Mouse (Mus musculus): Measurements from ENCODE around the gene Tcf15. TPM values are rescaled to one million over a fixed set of nuclear protein-coding genes. Genes with fewer than 3 reads are reported as not detected.

Gene Tcf15
- polyA plus RNA-seq (2014; fragmentation: Nextera tagmentation; extraction: Ambion mirVana): 0.76 and 0.96 TPM in 2 replicates

GRCm38 (mm10) chr2:152143279-152144157 is at the start of gene Tcf15:
Tcf15 (plus strand) TSS chr2:152143561.
- peak; percentile 46; the same call in 1 of the 2 replicates for ATAC-seq (ENCODE audit: low FRiP score, low TSS enrichment)
- Histone ChIP-seq H3K9me3 (ENCODE audit: control insufficient read depth, low read length) (no peaks in the 10 kb centered on the region), H3K27me3 (ENCODE audit: control insufficient read depth, insufficient read depth, low read length) (peaks cover 46% of the 10 kb centered on the region), H3K27ac (replicated peaks; ENCODE audit: low read depth, low read length) (no peak within 1 kb of the TSS), H3K4me2 (ENCODE audit: low read length) (peak within 1 kb of the TSS; percentile 68), H3K4me3 (replicated peaks; ENCODE audit: low read depth, low read length) (peak within 1 kb of the TSS; percentile 43), H3K36me3 (ENCODE audit: control insufficient read depth, insufficient read depth, low read length) (no peaks in the 10 kb centered on the region), H3K4me1 (ENCODE audit: control insufficient read depth, insufficient read depth, low read length) (peaks cover 26% of the 10 kb centered on the region), H3K9ac (replicated peaks; ENCODE audit: low read length) (peak within 1 kb of the TSS; percentile 39)
- under 1% methylated on average over 108 of the region's 118 CpGs for WGBS
- DNase-seq: peak; percentile 71

GRCm38 (mm10) chr2:152094856-152095545 is 48.4 kb upstream of the Tcf15 start:
- H3K27ac ChIP-seq (replicated peaks; ENCODE audit: low read depth, low read length): peak overlapping the region; percentile 60
- H3K27me3 ChIP-seq (ENCODE audit: control insufficient read depth, insufficient read depth, low read length): no peaks in the 10 kb centered on the region
- H3K9me3 ChIP-seq (ENCODE audit: control insufficient read depth, low read length): no peaks in the 10 kb centered on the region
- H3K4me1 ChIP-seq (ENCODE audit: control insufficient read depth, insufficient read depth, low read length): peaks cover 31% of the 10 kb centered on the region
- no peak overlapping the region for H3K4me3 ChIP-seq (replicated peaks; ENCODE audit: low read depth, low read length)
- peaks cover 26% of the 10 kb centered on the region for H3K36me3 ChIP-seq (ENCODE audit: control insufficient read depth, insufficient read depth, low read length)
- H3K9ac ChIP-seq (replicated peaks; ENCODE audit: low read length): no peak overlapping the region; the same call in 1 of the 2 replicates
- ATAC-seq (ENCODE audit: low FRiP score, low TSS enrichment): peak; percentile 5; the same call in 1 of the 2 replicates
- peak overlapping the region; percentile 27; the same call in 1 of the 2 replicates for H3K4me2 ChIP-seq (ENCODE audit: low read length)
- 6% methylated on average over 29 of the region's 29 CpGs for WGBS
- DNase-seq: peak; percentile 43

- H3K27me3 ChIP-seq (ENCODE audit: control insufficient read depth, insufficient read depth, low read length): no peaks in the 10 kb centered on the region
- ATAC-seq (ENCODE audit: low FRiP score, low TSS enrichment): no peak
- H3K4me3 ChIP-seq (replicated peaks; ENCODE audit: low read depth, low read length): no peak overlapping the region
- no peaks in the 10 kb centered on the region for H3K9me3 ChIP-seq (ENCODE audit: control insufficient read depth, low read length)
- no peak overlapping the region for H3K27ac ChIP-seq (replicated peaks; ENCODE audit: low read depth, low read length)
- H3K9ac ChIP-seq (replicated peaks; ENCODE audit: low read length): no peak overlapping the region
- H3K36me3 ChIP-seq (ENCODE audit: control insufficient read depth, insufficient read depth, low read length): peaks cover 16% of the 10 kb centered on the region
- WGBS: 40% methylated on average over 2 of the region's 2 CpGs
- H3K4me1 ChIP-seq (ENCODE audit: control insufficient read depth, insufficient read depth, low read length): peaks cover 22% of the 10 kb centered on the region
- DNase-seq: peak; percentile 30
- H3K4me2 ChIP-seq (ENCODE audit: low read length): no peak overlapping the region
Measured at GRCm38 (mm10) chr2:152096922-152097321, 46.4 kb upstream of the Tcf15 start.

- Histone ChIP-seq H3K27ac (replicated peaks; ENCODE audit: low read depth, low read length) (no peak overlapping the region; the same call in 1 of the 2 replicates), H3K27me3 (ENCODE audit: control insufficient read depth, insufficient read depth, low read length) (no peaks in the 10 kb centered on the region), H3K9ac (replicated peaks; ENCODE audit: low read length) (no peak overlapping the region), H3K36me3 (ENCODE audit: control insufficient read depth, insufficient read depth, low read length) (peaks cover 16% of the 10 kb centered on the region), H3K9me3 (ENCODE audit: control insufficient read depth, low read length) (no peaks in the 10 kb centered on the region), H3K4me2 (ENCODE audit: low read length) (no peak overlapping the region), H3K4me3 (replicated peaks; ENCODE audit: low read depth, low read length) (no peak overlapping the region), H3K4me1 (ENCODE audit: control insufficient read depth, insufficient read depth, low read length) (peaks cover 17% of the 10 kb centered on the region)
- DNase-seq (peak; percentile 45), ATAC-seq (ENCODE audit: low FRiP score, low TSS enrichment) (no peak)
- WGBS: 69% methylated on average over 11 of the region's 11 CpGs
Measured at GRCm38 (mm10) chr2:152097916-152098315, 45.4 kb upstream of the Tcf15 start.

- H3K4me1 ChIP-seq (ENCODE audit: control insufficient read depth, insufficient read depth, low read length): peaks cover 14% of the 10 kb centered on the region
- no peak overlapping the region for H3K4me2 ChIP-seq (ENCODE audit: low read length)
- no peak overlapping the region for H3K9ac ChIP-seq (replicated peaks; ENCODE audit: low read length)
- ATAC-seq (ENCODE audit: low FRiP score, low TSS enrichment) (no peak), DNase-seq (peak; percentile 35)
- H3K9me3 ChIP-seq (ENCODE audit: control insufficient read depth, low read length): no peaks in the 10 kb centered on the region
- no peak overlapping the region for H3K27ac ChIP-seq (replicated peaks; ENCODE audit: low read depth, low read length)
- H3K27me3 ChIP-seq (ENCODE audit: control insufficient read depth, insufficient read depth, low read length): no peaks in the 10 kb centered on the region
- H3K4me3 ChIP-seq (replicated peaks; ENCODE audit: low read depth, low read length): no peak overlapping the region
- WGBS: 65% methylated on average over 3 of the region's 3 CpGs
- H3K36me3 ChIP-seq (ENCODE audit: control insufficient read depth, insufficient read depth, low read length): 0 out of 2 replicates have a peak, but pooled peaks cover under 1% of the 10 kb centered on the region
Measured at GRCm38 (mm10) chr2:152099538-152099937, 43.8 kb upstream of the Tcf15 start.

GRCm38 (mm10) chr2:152101761-152102160 is 41.6 kb upstream of the Tcf15 start:
- DNase-seq (no peak), ATAC-seq (ENCODE audit: low FRiP score, low TSS enrichment) (no peak)
- no peak overlapping the region for H3K4me3 ChIP-seq (replicated peaks; ENCODE audit: low read depth, low read length)
- H3K4me1 ChIP-seq (ENCODE audit: control insufficient read depth, insufficient read depth, low read length): peaks cover 20% of the 10 kb centered on the region
- no peak overlapping the region for H3K4me2 ChIP-seq (ENCODE audit: low read length)
- 77% methylated on average over 13 of the region's 13 CpGs for WGBS
- H3K9me3 ChIP-seq (ENCODE audit: control insufficient read depth, low read length): no peaks in the 10 kb centered on the region
- H3K9ac ChIP-seq (replicated peaks; ENCODE audit: low read length): no peak overlapping the region
- H3K27me3 ChIP-seq (ENCODE audit: control insufficient read depth, insufficient read depth, low read length): no peaks in the 10 kb centered on the region
- no peaks in the 10 kb centered on the region for H3K36me3 ChIP-seq (ENCODE audit: control insufficient read depth, insufficient read depth, low read length)
- H3K27ac ChIP-seq (replicated peaks; ENCODE audit: low read depth, low read length): no peak overlapping the region

GRCm38 (mm10) chr2:152102369-152102768 is 41.0 kb upstream of the Tcf15 start:
- H3K9me3 ChIP-seq (ENCODE audit: control insufficient read depth, low read length): no peaks in the 10 kb centered on the region
- H3K4me3 ChIP-seq (replicated peaks; ENCODE audit: low read depth, low read length): no peak overlapping the region
- no peak overlapping the region for H3K27ac ChIP-seq (replicated peaks; ENCODE audit: low read depth, low read length)
- peaks cover 20% of the 10 kb centered on the region for H3K4me1 ChIP-seq (ENCODE audit: control insufficient read depth, insufficient read depth, low read length)
- no peak overlapping the region for H3K4me2 ChIP-seq (ENCODE audit: low read length)
- H3K27me3 ChIP-seq (ENCODE audit: control insufficient read depth, insufficient read depth, low read length): no peaks in the 10 kb centered on the region
- DNase-seq: peak; percentile 6
- WGBS: 62% methylated on average over 6 of the region's 6 CpGs
- ATAC-seq (ENCODE audit: low FRiP score, low TSS enrichment): no peak
- no peaks in the 10 kb centered on the region for H3K36me3 ChIP-seq (ENCODE audit: control insufficient read depth, insufficient read depth, low read length)
- H3K9ac ChIP-seq (replicated peaks; ENCODE audit: low read length): no peak overlapping the region

- DNase-seq: peak; percentile 28
- no peak overlapping the region; the same call in 1 of the 2 replicates for H3K27ac ChIP-seq (replicated peaks; ENCODE audit: low read depth, low read length)
Measured at GRCm38 (mm10) chr2:152104711-152105317, 38.5 kb upstream of the Tcf15 start.

More at GRCm38 (mm10) chr2:152104711-152105317, 38.5 kb upstream of the Tcf15 start:
- peak overlapping the region; percentile 79 for H3K4me2 ChIP-seq (ENCODE audit: low read length)
- H3K9ac ChIP-seq (replicated peaks; ENCODE audit: low read length): peak overlapping the region; percentile 81
- peak; percentile 25 for ATAC-seq (ENCODE audit: low FRiP score, low TSS enrichment)
- no peaks in the 10 kb centered on the region for H3K36me3 ChIP-seq (ENCODE audit: control insufficient read depth, insufficient read depth, low read length)
- H3K4me3 ChIP-seq (replicated peaks; ENCODE audit: low read depth, low read length): peak overlapping the region; percentile 61
- 16% methylated on average over 17 of the region's 17 CpGs for WGBS
- H3K9me3 ChIP-seq (ENCODE audit: control insufficient read depth, low read length): no peaks in the 10 kb centered on the region
- H3K27me3 ChIP-seq (ENCODE audit: control insufficient read depth, insufficient read depth, low read length): no peaks in the 10 kb centered on the region
- peaks cover 14% of the 10 kb centered on the region for H3K4me1 ChIP-seq (ENCODE audit: control insufficient read depth, insufficient read depth, low read length)

Measured in midbrain, embryonic 14.5 days (tissue).